Mouse (Mus musculus) olfactory bulb, adult 2 months (tissue): ENCODE measurements around the gene Opa3. TPM values are rescaled to one million over a fixed set of nuclear protein-coding genes. Genes with fewer than 3 reads are reported as not detected.
A peak's percentile ranks its signal among the peaks of the same experiment; 100 is the strongest.

ENCODE experiments used
- H3K27ac ChIP-seq: fragments of 200-500 bp; 2 replicates; pipeline ENCODE4 v1.5.1; 2012; ENCODE audit warnings: low read depth, low read length; ENCODE audit not compliant: insufficient read depth
- H3K4me1 ChIP-seq: fragments of 200-500 bp; 2 replicates; pipeline ENCODE4 v1.6.1; 2012; ENCODE audit warnings: low read length; ENCODE audit not compliant: control insufficient read depth, insufficient read depth
- H3K4me3 ChIP-seq: fragments of 200-500 bp; 2 replicates; pipeline ENCODE4 v1.5.1; 2012; ENCODE audit warnings: mild to moderate bottlenecking, low read depth, low read length, moderate library complexity; ENCODE audit not compliant: insufficient read depth
- CTCF ChIP-seq: fragments of 200-500 bp; IDR thresholded peaks from 2 replicates; pipeline ENCODE4 v1.5.1; 2012; ENCODE audit warnings: low read depth, mild to moderate bottlenecking, low read length, moderate library complexity; ENCODE audit not compliant: insufficient read depth
- POLR2A ChIP-seq: fragments of 200-500 bp; IDR thresholded peaks from 2 replicates; pipeline ENCODE4 v1.6.1; 2012; ENCODE audit warnings: mild to moderate bottlenecking, low read depth, low read length, moderate library complexity; ENCODE audit not compliant: insufficient read depth
- WGBS: fragments of 180-500 bp; shearing (Covaris S2); methylation state at CpG from one replicate; pipeline ENCODE4 v1.1.7; 2018; 5-methylcytosine and 5-hydroxymethylcytosine counted together
- polyA plus RNA-seq: library from polyadenylated mRNA; stranded (reverse); fragments of >200 nt; gene quantifications from 2 replicates; pipeline ENCODE4 v1.2.4, GENCODE M21; 2012; ENCODE audit warnings: low replicate concordance; ENCODE audit not compliant: missing spikeins, insufficient read depth, insufficient read length

Gene Opa3
- polyA plus RNA-seq, 1 experiment = not detected

DNA sequence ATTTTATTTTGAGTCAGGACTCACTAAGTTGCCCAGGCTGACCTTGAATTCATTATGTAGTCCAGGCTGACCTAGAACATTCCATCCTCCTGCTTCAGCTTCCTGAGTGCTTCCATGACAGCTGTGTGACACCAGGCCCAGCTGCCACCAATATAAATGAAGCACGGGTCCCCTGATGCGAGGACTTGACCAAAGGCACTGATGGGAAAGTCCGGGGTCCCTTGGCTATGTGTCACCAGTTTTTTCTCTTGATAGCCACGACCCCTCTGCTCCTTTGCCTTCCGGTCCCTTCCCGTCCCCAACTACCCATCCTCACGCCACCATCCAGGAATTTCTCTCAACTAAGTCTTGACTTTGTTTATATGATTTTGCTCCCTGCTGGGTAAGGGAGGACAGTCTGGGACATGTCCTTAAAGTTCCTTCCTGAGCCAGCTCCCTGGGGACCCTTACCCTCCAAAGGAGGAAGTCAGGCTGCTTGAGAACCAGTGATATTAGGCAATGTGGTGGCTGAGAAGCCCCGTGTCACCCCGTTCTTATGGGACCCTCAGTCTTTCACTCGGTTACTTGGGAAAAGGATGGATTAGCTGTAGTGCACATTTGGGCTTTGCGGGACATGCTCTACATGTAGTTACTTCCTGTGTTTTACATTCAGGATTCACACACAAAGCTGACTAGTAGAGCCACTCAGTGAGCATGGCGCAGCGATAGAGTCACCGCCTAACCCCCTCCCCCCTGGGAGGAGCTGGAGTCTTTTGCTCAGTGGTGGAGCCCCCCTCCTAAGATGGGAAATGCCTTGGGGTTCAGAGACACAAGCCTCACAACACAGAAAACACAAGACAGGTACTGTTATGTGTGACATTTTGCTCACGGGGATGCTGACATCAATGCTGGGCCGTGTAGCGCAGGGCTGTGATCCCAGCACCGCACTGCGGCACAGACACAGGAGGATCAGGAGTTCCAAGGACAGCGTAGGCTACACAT is 1.0 kb upstream of the Opa3 start:
- Histone ChIP-seq H3K4me1 (peaks cover 5% of the 10 kb centered on the region), H3K27ac (peak overlapping the region; percentile 98), H3K4me3 (peak overlapping the region; percentile 74)
- 17% methylated on average over 20 of the region's 20 CpGs for WGBS
- no peak for TF ChIP-seq CTCF
- 0 out of 2 replicates have a peak, but pooled peaks have one; percentile 6 for TF ChIP-seq POLR2A

DNA sequence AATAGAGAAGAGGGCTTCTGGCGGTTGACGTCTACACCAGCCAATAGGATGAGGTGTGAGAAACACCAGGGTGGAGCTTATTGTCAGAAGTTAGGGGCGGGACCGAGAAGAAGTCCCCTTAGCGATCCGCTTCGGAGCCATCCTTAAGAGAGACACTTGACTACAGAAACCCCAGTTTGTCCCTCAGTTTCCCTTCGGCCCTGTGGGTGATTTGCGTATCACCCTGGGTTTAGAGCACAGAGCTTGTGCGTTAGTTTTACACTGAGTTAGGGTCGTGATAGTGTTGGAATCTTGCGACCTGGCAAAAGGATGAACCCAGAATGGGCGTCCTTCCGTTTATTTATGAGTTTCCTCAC is 637 bp downstream of the Opa3 start:
- peaks cover 5% of the 10 kb centered on the region for H3K4me1 ChIP-seq
- H3K27ac ChIP-seq = peak overlapping the region; percentile 67
- H3K4me3 ChIP-seq = peak overlapping the region; percentile 53
- TF ChIP-seq CTCF (no peak), POLR2A (no peak)
- WGBS = under 1% methylated on average over 14 of the region's 14 CpGs

DNA sequence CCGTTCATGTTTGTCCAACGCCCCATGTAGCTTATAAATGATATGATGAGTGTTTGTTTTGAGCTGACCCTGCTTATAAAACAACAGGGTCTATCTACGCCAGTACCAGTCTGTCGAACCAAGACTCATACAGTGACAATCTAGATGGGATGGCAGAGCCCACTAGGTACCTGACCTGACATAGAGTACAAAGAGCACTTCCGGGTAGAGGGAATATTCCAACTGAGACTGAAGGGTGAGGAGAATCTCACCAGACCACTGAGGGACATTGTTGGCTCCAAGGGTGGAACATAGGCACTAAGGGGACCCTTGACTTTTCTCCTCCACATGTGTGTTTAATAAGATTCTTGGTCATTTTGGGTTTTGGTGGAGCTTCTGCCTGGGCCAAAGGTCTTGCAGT is 1.3 kb downstream of the Opa3 start:
- Histone ChIP-seq H3K4me1 (peaks cover 5% of the 10 kb centered on the region), H3K4me3 (peak overlapping the region; percentile 53), H3K27ac (no peak overlapping the region)
- 25% methylated on average over 5 of the region's 5 CpGs for WGBS
- TF ChIP-seq CTCF = no peak
- TF ChIP-seq POLR2A = no peak

DNA sequence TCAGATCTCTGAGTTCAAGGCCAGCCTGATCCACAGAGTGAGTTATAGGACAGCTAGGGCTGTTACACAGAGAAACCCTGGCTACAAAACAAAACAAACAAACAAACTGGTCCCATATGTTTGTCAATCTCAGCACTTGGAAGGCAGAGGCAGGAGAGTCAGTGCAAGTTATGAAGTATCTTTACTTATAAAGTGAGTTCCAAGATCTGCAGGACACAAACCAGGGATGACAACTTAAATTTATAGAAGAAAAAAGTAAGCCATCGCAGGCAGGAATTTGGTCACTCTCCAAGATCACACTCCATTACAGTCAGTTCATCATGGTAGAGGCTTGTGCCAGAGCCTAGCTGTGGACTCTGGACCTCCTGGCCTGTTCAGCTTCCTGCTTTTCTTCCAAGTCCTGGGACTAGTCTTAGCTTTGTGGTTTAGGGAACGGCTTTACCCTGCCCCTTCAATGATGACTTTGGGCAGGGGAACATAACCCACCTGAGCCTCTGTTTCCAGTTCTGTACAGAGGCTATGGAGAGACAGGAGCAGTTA is 2.0 kb downstream of the Opa3 start:
- TF ChIP-seq POLR2A (no peak), CTCF (no peak)
- Histone ChIP-seq H3K4me3 (no peak overlapping the region), H3K27ac (no peak overlapping the region), H3K4me1 (peaks cover 5% of the 10 kb centered on the region)
- WGBS = 90% methylated on average over 2 of the region's 2 CpGs

DNA sequence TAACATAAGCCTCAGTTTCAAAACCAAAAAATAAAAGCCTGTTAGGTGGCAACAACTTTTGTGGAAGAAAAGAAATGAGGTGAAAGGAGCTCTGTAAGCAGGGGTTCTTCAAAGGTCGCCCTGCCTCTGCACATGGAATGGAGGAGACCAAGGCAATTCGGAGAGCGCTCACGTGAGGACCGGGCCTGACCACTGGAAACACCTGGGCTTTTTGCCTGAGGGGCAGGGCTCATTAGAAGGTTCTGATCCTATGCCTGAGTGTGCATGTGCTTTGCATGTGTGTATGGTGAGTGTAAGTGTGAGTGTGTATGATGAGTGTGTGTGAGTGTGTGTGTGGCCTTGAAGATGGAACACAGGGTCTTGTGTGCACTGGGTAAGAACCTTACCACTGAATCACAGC is 2.8 kb downstream of the Opa3 start:
- Histone ChIP-seq H3K4me3 (no peak overlapping the region), H3K4me1 (peaks cover 6% of the 10 kb centered on the region), H3K27ac (no peak overlapping the region)
- no peak for TF ChIP-seq POLR2A
- TF ChIP-seq CTCF = no peak
- 96% methylated on average over 5 of the region's 5 CpGs for WGBS

DNA sequence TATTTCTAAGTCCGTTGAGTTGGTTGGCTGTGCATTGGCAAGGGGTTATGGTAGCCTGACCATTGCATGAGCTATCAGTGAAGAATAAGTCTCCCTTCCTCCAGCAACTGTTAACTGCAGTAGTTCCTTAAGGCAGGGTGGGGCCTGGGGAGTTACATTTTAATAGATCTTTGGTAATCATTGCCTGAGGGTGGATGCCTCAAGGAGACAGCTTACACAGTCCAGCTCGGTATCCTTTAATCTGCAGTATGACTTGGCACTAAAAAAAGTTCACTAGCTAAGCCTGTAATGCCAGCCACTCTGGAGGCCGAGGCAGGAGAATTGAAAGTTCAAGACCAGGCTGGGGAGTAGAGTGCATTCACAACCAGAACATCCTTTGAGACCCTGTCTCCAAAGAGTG is 3.7 kb downstream of the Opa3 start:
- 83% methylated on average over 3 of the region's 3 CpGs for WGBS
- H3K27ac ChIP-seq = no peak overlapping the region
- H3K4me3 ChIP-seq = no peak overlapping the region
- TF ChIP-seq CTCF (no peak), POLR2A (no peak)
- H3K4me1 ChIP-seq = peaks cover 11% of the 10 kb centered on the region

DNA sequence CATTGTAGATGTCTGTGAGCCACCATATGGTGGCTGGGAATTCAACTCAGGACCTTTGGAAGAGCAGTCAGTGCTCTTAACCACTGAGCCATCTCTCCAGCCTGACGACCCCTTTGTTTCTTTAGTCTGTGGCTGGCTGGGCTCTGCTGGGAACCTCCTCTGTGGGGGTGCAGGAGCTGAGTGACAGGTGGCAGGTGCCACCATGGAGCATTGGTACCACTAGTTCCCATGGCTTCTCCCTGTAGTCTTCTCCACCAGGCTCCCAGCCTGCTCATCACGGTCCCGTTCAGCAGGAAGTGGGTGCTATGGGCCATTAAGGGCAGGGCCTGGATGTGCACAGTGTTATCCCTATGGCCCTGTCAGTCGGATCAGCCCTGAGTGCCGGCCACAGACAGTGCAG is 6.5 kb downstream of the Opa3 start:
- H3K4me3 ChIP-seq = no peak overlapping the region
- no peak for TF ChIP-seq POLR2A
- TF ChIP-seq CTCF = no peak
- 82% methylated on average over 5 of the region's 5 CpGs for WGBS
- no peak overlapping the region for H3K27ac ChIP-seq
- H3K4me1 ChIP-seq = peaks cover 11% of the 10 kb centered on the region

DNA sequence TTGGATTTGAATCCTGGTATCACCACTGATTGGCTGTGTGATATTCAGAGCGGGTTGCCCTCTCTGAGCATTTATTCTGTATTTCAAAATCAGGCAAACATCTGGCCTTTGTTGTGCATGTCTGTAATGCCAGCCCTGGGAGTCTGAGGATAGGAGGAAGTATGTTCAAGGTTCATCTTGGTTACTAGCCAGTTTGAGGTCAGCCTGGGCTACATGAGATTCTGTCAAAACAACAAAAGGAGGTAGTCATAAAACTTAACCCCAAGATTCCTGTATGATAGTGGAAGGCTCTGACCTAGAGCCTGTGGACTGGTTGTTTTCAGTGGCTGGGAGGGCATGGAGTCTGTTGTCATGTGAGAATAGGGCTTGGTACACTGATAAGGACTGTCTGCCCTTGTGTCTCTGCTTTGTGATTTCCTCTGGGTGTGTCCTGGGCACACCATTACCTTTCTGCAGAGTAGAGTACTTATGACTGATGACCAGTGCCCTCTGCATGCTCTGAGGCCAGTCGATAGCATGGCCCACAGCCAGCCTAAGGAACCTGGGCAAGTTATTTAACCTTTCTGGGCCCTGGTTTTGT is 7.0 kb downstream of the Opa3 start:
- H3K4me1 ChIP-seq = peaks cover 11% of the 10 kb centered on the region
- H3K27ac ChIP-seq = no peak overlapping the region
- TF ChIP-seq POLR2A (no peak), CTCF (no peak)
- WGBS = 93% methylated on average over 2 of the region's 2 CpGs
- no peak overlapping the region for H3K4me3 ChIP-seq

DNA sequence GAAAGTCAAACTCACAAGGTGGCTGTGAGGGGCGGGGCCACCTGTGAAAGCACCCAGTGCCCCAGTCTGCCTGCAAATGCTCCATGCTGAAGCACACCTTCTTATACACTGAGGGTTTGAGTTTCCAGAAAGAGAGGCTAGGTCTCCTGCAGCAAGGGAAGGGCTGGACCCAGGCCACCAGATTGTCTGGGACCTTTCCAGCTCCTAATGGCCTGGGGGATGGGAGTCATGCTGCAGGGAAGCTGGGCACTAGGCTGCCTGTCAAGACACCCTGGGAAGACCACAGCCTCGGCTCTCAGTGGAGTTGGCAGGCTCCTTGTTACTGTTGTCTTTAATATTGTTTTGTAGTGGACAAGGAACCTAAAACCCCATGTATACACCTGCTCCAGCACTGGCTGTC is 8.3 kb downstream of the Opa3 start:
- H3K27ac ChIP-seq = no peak overlapping the region
- 63% methylated on average over 2 of the region's 2 CpGs for WGBS
- TF ChIP-seq POLR2A (no peak), CTCF (no peak)
- no peak overlapping the region for H3K4me3 ChIP-seq
- peaks cover 16% of the 10 kb centered on the region for H3K4me1 ChIP-seq
